Mouse (Mus musculus) heart, postnatal 4 days (tissue): ENCODE results near the gene Hjurp. TPM values are rescaled to one million over a fixed set of nuclear protein-coding genes. Genes with fewer than 3 reads are reported as not detected.

Source experiments
- DNase-seq: peaks from one replicate; pipeline ENCODE4 v3.0.0; 2021
- total RNA-seq, 2 experiments: library from RNA; stranded (reverse); gene quantifications; 2 replicates each; pipeline ENCODE4 v1.2.3; 2021

The Hjurp gene
- total RNA-seq, 2 experiments from 2014 or later = 97.1 to 100 TPM

- DNase-seq = peak; percentile 9
These were observed 54.4 kb downstream of the Hjurp start for GRCm38 (mm10) chr1:88223011-88223515.

- no peak for DNase-seq
These were observed 55.2 kb downstream of the Hjurp start for GRCm38 (mm10) chr1:88222216-88222615.

- no peak for DNase-seq
These were observed 57.1 kb downstream of the Hjurp start for GRCm38 (mm10) chr1:88220336-88220735.

GRCm38 (mm10) chr1:88219054-88219453 is 58.4 kb downstream of the Hjurp start:
- no peak for DNase-seq

GRCm38 (mm10) chr1:88218591-88218990 is 58.8 kb downstream of the Hjurp start:
- no peak for DNase-seq

GRCm38 (mm10) chr1:88218051-88218450 is 59.4 kb downstream of the Hjurp start:
- DNase-seq = no peak

- no peak for DNase-seq
These were observed 59.9 kb downstream of the Hjurp start for GRCm38 (mm10) chr1:88217576-88217975.

GRCm38 (mm10) chr1:88217144-88217543 is 60.3 kb downstream of the Hjurp start:
- no peak for DNase-seq

- no peak for DNase-seq
These were observed 60.9 kb downstream of the Hjurp start for GRCm38 (mm10) chr1:88216551-88216950.

- DNase-seq = peak; percentile 7
These were observed 61.7 kb downstream of the Hjurp start for GRCm38 (mm10) chr1:88215466-88216380.

GRCm38 (mm10) chr1:88214462-88214952 is 62.9 kb downstream of the Hjurp start:
- DNase-seq = peak; percentile 4

- peak; percentile 15 for DNase-seq
These were observed 63.5 kb downstream of the Hjurp start for GRCm38 (mm10) chr1:88213766-88214461.

GRCm38 (mm10) chr1:88213061-88213460 is 64.4 kb downstream of the Hjurp start:
- DNase-seq = no peak

Other genes starting within 250 kb of the Hjurp start
- gene Ugt1a10, start 222.2 kb downstream of the Hjurp start, total RNA-seq = not detected
- gene Ugt1a9, start 206.8 kb downstream of the Hjurp start, total RNA-seq = not detected
- not detected for gene Ugt1a8, start 189.8 kb downstream of the Hjurp start, total RNA-seq
- 1 to 10 TPM in 1 of 2 experiments, under 1 TPM in 1; 0.72 to 1.2 TPM for gene Ugt1a7c, start 182.6 kb downstream of the Hjurp start, total RNA-seq
- 1 to 10 TPM in 1 of 2 experiments, not detected in 1; 1.1 TPM for gene Ugt1a6b, start 174.4 kb downstream of the Hjurp start, total RNA-seq
- under 1 TPM; 0.63 to 0.81 TPM for gene Ugt1a6a, start 142.8 kb downstream of the Hjurp start, total RNA-seq
- not detected for gene Ugt1a5, start 111.6 kb downstream of the Hjurp start, total RNA-seq
- not detected for gene Ugt1a2, start 77.0 kb downstream of the Hjurp start, total RNA-seq
- gene Dnajb3, start 71.9 kb downstream of the Hjurp start, total RNA-seq = 1 to 10 TPM; 1.6 to 1.8 TPM
- not detected for gene Ugt1a1, start 65.7 kb downstream of the Hjurp start, total RNA-seq
- gene Mroh2a, start 50.6 kb downstream of the Hjurp start, total RNA-seq = under 1 TPM in 1 of 2 experiments, not detected in 1; 0.02 TPM
- not detected for gene Trpm8, start within 50 bp of the Hjurp start, total RNA-seq
- gene Spp2, start 129.3 kb upstream of the Hjurp start, total RNA-seq = not detected
- gene Glrp1, start 232.4 kb upstream of the Hjurp start, total RNA-seq = not detected